Comparison of ENCODE assay signal across 16 mouse cellular contexts in genomic region chr3:152300376-152301337, GRCm38 (mm10). TPM values are rescaled to one million over a fixed set of nuclear protein-coding genes. Genes with fewer than 3 reads are reported as not detected.
DNase-seq lines count a peak whose midpoint lies in the region; ATAC-seq and TF ChIP-seq lines count a peak whose summit lies in the region.
"Had no signal": no experiment of that assay in that cellular context is flagged by ENCODE, and none has a peak within 500 bp of the region (broad histone marks: within the 10 kb centered on the region; RNA-seq: fewer than 3 reads in every experiment).

No protein-coding gene starts in this region.

- no peaks in the 10 kb centered on the region for H3K4me1 ChIP-seq in kidney, embryonic 16.5 days (ENCODE audit: insufficient read depth, low read length)
- no peaks in the 10 kb centered on the region for H3K4me1 ChIP-seq in midbrain, postnatal 0 days (ENCODE audit: insufficient read depth, low read length)
- H3K4me1 ChIP-seq in midbrain, embryonic 13.5 days (replicated peaks) = no peaks in the 10 kb centered on the region
- H3K4me1 ChIP-seq: forebrain, embryonic 13.5 days; liver, embryonic 12.5 days; midbrain, embryonic 15.5 days had no signal

- peak overlapping the region; percentile 84 for H3K27ac ChIP-seq in kidney, embryonic 16.5 days (ENCODE audit: low read length)
- no peak overlapping the region for H3K27ac ChIP-seq in midbrain, postnatal 0 days (ENCODE audit: low read depth, low read length)
- H3K27ac ChIP-seq in midbrain, embryonic 13.5 days = no peak overlapping the region
- H3K27ac ChIP-seq: embryonic facial prominence, embryonic 13.5 days; forebrain, embryonic 13.5 days; liver, embryonic 12.5 days; midbrain, embryonic 15.5 days; neural tube, embryonic 15.5 days had no signal

- no peaks in the 10 kb centered on the region for H3K27me3 ChIP-seq in kidney, embryonic 16.5 days (ENCODE audit: insufficient read depth, low read length)
- no peaks in the 10 kb centered on the region for H3K27me3 ChIP-seq in midbrain, postnatal 0 days (ENCODE audit: insufficient read depth, low read length)
- no peaks in the 10 kb centered on the region for H3K27me3 ChIP-seq in midbrain, embryonic 13.5 days
- H3K27me3 ChIP-seq: embryonic facial prominence, embryonic 13.5 days; forebrain, embryonic 13.5 days; liver, embryonic 12.5 days; midbrain, embryonic 15.5 days; neural tube, embryonic 15.5 days had no signal

- H3K4me3 ChIP-seq in kidney, embryonic 16.5 days (ENCODE audit: low read length) = no peak overlapping the region
- no peak overlapping the region for H3K4me3 ChIP-seq in midbrain, postnatal 0 days (ENCODE audit: low read depth, low read length)
- no peak overlapping the region for H3K4me3 ChIP-seq in midbrain, embryonic 13.5 days (replicated peaks)
- H3K4me3 ChIP-seq: embryonic facial prominence, embryonic 13.5 days; forebrain, embryonic 13.5 days; liver, embryonic 12.5 days; midbrain, embryonic 15.5 days; neural tube, embryonic 15.5 days had no signal

- 56% methylated on average over 14 of the region's 14 CpGs for WGBS in kidney, embryonic 16.5 days
- 90% methylated on average over 14 of the region's 14 CpGs for WGBS in midbrain, postnatal 0 days
- WGBS in midbrain, embryonic 13.5 days = 89% methylated on average over 14 of the region's 14 CpGs

- peak; percentile 59 for TF ChIP-seq CTCF in midbrain, postnatal 0 days (IDR thresholded peaks at IDR 0.05)

- H3K9ac ChIP-seq in kidney, embryonic 16.5 days (replicated peaks; ENCODE audit: low read length) = no peak overlapping the region
- H3K9ac ChIP-seq in midbrain, postnatal 0 days (replicated peaks; ENCODE audit: low read length, poor library complexity, severe bottlenecking) = no peak overlapping the region
- H3K9ac ChIP-seq in midbrain, embryonic 13.5 days (replicated peaks) = no peak overlapping the region
- H3K9ac ChIP-seq: embryonic facial prominence, embryonic 13.5 days; forebrain, embryonic 13.5 days; liver, embryonic 12.5 days; midbrain, embryonic 15.5 days; neural tube, embryonic 15.5 days had no signal

- DNase-seq in kidney, adult 11 months = no peak
- no peak for DNase-seq in midbrain, postnatal 0 days (ENCODE audit: low spot score)
- peak; percentile 40 for DNase-seq in ZHBTc4 (ENCODE audit: low read depth, low spot score)
- DNase-seq in urinary bladder, adult 18-20 months (ENCODE audit: low spot score in 2 of 2) = no peak
- DNase-seq: cerebellum, postnatal 25 days; gastrocnemius, postnatal 25 days; kidney, adult 2 months; right cerebral cortex, postnatal 14 days had no signal

- H3K4me2 ChIP-seq in kidney, embryonic 16.5 days (replicated peaks; ENCODE audit: low read depth, low read length) = no peak overlapping the region
- H3K4me2 ChIP-seq in midbrain, postnatal 0 days (ENCODE audit: low read depth, low read length, poor library complexity, severe bottlenecking) = no peak overlapping the region
- no peak overlapping the region for H3K4me2 ChIP-seq in midbrain, embryonic 13.5 days (replicated peaks)
- H3K4me2 ChIP-seq: embryonic facial prominence, embryonic 13.5 days; forebrain, embryonic 13.5 days; liver, embryonic 12.5 days; midbrain, embryonic 15.5 days; neural tube, embryonic 15.5 days had no signal

- ATAC-seq in kidney, embryonic 16.5 days (ENCODE audit: low FRiP score, low TSS enrichment) = peak; percentile 63
- no peak for ATAC-seq in midbrain, postnatal 0 days (ENCODE audit: low FRiP score)
- no peak for ATAC-seq in midbrain, embryonic 13.5 days
- 0 out of 2 replicates have a peak, but pooled peaks have one; percentile 50 for ATAC-seq in megakaryocyte-erythroid progenitor cell, adult 5-6 weeks (replicated peaks; ENCODE audit: low FRiP score, low TSS enrichment, poor library complexity, severe bottlenecking)
- ATAC-seq: forebrain, embryonic 13.5 days; liver, embryonic 12.5 days; midbrain, embryonic 15.5 days had no signal

- peaks cover 12% of the 10 kb centered on the region for H3K36me3 ChIP-seq in kidney, embryonic 16.5 days (ENCODE audit: insufficient read depth, low read length)
- H3K36me3 ChIP-seq in midbrain, postnatal 0 days (ENCODE audit: insufficient read depth, low read length) = peaks cover 32% of the 10 kb centered on the region
- H3K36me3 ChIP-seq in midbrain, embryonic 13.5 days = peaks cover 51% of the 10 kb centered on the region

- no peaks in the 10 kb centered on the region for H3K9me3 ChIP-seq in kidney, embryonic 16.5 days (ENCODE audit: low read length)
- no peaks in the 10 kb centered on the region for H3K9me3 ChIP-seq in midbrain, postnatal 0 days (ENCODE audit: low read length)
- no peaks in the 10 kb centered on the region for H3K9me3 ChIP-seq in midbrain, embryonic 13.5 days
- H3K9me3 ChIP-seq: embryonic facial prominence, embryonic 13.5 days; forebrain, embryonic 13.5 days; liver, embryonic 12.5 days; midbrain, embryonic 15.5 days; neural tube, embryonic 15.5 days had no signal

RNA-seq across cellular contexts. Expression of gene Nexn, which starts 34.5 kb away (rescaled TPM):
- 9.5 and 10.9 TPM in 2 replicates for polyA plus RNA-seq in kidney, embryonic 16.5 days (2015; fragmentation: Nextera tagmentation; extraction: Ambion mirVana)
- total RNA-seq in midbrain, postnatal 0 days (2014; rRNA removed) = 0.11 and 0.28 TPM in 2 replicates
- polyA plus RNA-seq in midbrain, postnatal 0 days (2015; fragmentation: Nextera tagmentation; extraction: Ambion mirVana) = 1.5 and 2.3 TPM in 2 replicates
- 1.9 and 2.8 TPM in 2 replicates for polyA plus RNA-seq in midbrain, embryonic 13.5 days (2015; fragmentation: Nextera tagmentation; extraction: Ambion mirVana)
- not detected in 2 replicates for total RNA-seq in megakaryocyte-erythroid progenitor cell, adult 5-6 weeks (2014; fragmentation: Nextera tagmentation)
- total RNA-seq in megakaryocyte-erythroid progenitor cell, adult 5-6 weeks (2017) = 1.3 and 1.8 TPM in 2 replicates

RNA-seq across cellular contexts. Expression of gene Miga1, which starts 39.5 kb away (rescaled TPM):
- polyA plus RNA-seq in kidney, embryonic 16.5 days (2015; fragmentation: Nextera tagmentation; extraction: Ambion mirVana) = 17.3 and 21.1 TPM in 2 replicates
- 26.3 and 28.2 TPM in 2 replicates for total RNA-seq in midbrain, postnatal 0 days (2014; rRNA removed)
- 16.9 and 18.7 TPM in 2 replicates for polyA plus RNA-seq in midbrain, postnatal 0 days (2015; fragmentation: Nextera tagmentation; extraction: Ambion mirVana)
- polyA plus RNA-seq in midbrain, embryonic 13.5 days (2015; fragmentation: Nextera tagmentation; extraction: Ambion mirVana) = 18.1 TPM in 2 replicates
- total RNA-seq in megakaryocyte-erythroid progenitor cell, adult 5-6 weeks (2014; fragmentation: Nextera tagmentation) = 16.9 and 18.8 TPM in 2 replicates
- total RNA-seq in megakaryocyte-erythroid progenitor cell, adult 5-6 weeks (2017) = 18.9 and 26.8 TPM in 2 replicates

RNA-seq across cellular contexts. Expression of gene Usp33, which starts 45.6 kb away (rescaled TPM):
- polyA plus RNA-seq in kidney, embryonic 16.5 days (2015; fragmentation: Nextera tagmentation; extraction: Ambion mirVana) = 45.7 and 46.2 TPM in 2 replicates
- 83.3 and 91.4 TPM in 2 replicates for total RNA-seq in midbrain, postnatal 0 days (2014; rRNA removed)
- polyA plus RNA-seq in midbrain, postnatal 0 days (2015; fragmentation: Nextera tagmentation; extraction: Ambion mirVana) = 65.3 and 70.7 TPM in 2 replicates
- polyA plus RNA-seq in midbrain, embryonic 13.5 days (2015; fragmentation: Nextera tagmentation; extraction: Ambion mirVana) = 79.1 and 85.8 TPM in 2 replicates
- total RNA-seq in megakaryocyte-erythroid progenitor cell, adult 5-6 weeks (2014; fragmentation: Nextera tagmentation) = 56.1 and 105 TPM in 2 replicates
- 93.4 and 95.7 TPM in 2 replicates for total RNA-seq in megakaryocyte-erythroid progenitor cell, adult 5-6 weeks (2017)

Comparison
In these comparisons a context has a peak if more than half of its experiments do, and no peak if none do; other contexts are left out.
1. ATAC-seq: peak in kidney, embryonic 16.5 days (single experiment) and megakaryocyte-erythroid progenitor cell, adult 5-6 weeks (single experiment); none in midbrain, postnatal 0 days (single experiment) and midbrain, embryonic 13.5 days (single experiment).